Mouse (Mus musculus): ENCODE data around the gene Pak1.
"Not testable (repeated sequence)": the region's sequence is repeated elsewhere in the genome, so short reads cannot be mapped to it uniquely, and the experiment has no call there.

The Pak1 gene

DNA sequence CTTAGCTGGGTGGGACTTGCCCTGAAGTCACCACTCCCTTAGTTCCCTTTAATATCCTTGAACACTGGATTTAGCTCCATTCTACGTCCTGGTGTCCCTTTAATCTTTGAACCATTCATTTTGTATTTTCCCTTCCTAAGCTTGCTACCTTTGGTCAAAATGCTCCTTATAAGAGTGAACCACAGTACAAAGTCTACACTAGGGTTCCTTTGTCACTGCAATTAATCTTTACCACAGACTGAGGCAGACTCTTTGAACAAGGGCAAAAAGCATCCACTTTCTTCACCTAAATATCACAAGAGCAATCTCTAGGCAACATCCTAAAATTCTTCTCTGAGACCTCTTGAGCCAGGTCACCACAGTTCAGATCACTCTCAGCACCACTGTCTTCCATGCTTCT lies 8.1 kb upstream of the Pak1 start:
- peak in 1 of 2 experiments; percentile 33 for DNase-seq

DNA sequence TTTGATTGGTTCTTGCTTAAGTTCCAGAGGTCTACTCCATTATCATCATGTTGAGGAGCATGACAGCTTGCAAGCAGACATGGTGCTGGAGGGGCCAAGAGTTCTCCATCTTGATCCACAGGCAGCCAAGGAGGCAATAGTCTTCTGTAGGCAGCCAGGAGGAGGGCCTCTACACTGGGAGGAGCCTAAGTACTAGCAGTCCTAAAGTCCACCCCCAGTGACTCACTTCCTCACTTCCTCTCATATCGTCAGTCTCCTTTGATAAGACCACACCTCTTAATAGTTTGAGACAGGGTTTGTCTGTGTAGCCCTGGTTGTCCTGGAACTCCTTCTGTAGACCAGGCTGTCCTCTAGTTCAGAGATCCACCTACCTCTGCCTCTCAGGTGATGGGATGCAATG lies 7.5 kb upstream of the Pak1 start:
- no peak for DNase-seq

DNA sequence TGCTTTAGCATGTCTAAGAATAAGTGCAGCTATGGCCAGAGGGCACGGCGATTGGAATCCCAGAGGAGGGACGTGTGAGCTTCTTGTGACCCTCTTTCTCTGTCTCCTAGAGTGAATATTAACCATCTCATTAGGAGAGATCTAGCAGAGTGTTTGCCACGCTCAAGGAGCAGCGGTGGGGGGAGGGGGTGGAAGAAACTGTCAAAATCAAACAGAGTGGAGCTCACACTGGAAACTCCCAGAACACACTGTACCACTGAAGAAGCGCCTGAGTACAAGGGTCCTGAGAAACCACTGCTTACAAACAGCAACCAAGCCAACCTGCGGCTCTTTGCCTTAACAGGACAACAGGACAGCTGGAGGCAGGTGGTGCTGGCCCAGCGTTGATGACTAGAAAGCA lies 6.8 kb upstream of the Pak1 start:
- peak; percentile 72 to 77 for DNase-seq

DNA sequence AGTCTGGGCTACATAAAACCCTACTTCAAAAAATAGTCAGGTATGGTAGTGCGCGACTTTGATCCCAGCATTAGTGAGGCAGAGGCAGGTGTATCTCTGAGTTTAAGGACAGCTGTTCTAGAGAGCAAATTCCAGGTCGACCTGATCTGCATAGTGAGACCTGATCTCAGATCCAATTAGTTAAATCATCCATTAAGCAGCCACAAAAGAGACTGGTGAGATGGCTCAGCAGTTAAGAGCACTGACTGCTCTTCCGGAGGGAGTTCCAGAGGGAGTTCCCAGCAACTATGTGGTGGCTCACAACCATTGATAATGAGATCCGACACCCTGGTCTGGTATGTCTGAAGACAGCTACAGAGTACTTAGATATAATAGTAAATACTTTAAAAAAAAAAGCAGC lies 4.8 kb upstream of the Pak1 start:
- no peak for DNase-seq

DNA sequence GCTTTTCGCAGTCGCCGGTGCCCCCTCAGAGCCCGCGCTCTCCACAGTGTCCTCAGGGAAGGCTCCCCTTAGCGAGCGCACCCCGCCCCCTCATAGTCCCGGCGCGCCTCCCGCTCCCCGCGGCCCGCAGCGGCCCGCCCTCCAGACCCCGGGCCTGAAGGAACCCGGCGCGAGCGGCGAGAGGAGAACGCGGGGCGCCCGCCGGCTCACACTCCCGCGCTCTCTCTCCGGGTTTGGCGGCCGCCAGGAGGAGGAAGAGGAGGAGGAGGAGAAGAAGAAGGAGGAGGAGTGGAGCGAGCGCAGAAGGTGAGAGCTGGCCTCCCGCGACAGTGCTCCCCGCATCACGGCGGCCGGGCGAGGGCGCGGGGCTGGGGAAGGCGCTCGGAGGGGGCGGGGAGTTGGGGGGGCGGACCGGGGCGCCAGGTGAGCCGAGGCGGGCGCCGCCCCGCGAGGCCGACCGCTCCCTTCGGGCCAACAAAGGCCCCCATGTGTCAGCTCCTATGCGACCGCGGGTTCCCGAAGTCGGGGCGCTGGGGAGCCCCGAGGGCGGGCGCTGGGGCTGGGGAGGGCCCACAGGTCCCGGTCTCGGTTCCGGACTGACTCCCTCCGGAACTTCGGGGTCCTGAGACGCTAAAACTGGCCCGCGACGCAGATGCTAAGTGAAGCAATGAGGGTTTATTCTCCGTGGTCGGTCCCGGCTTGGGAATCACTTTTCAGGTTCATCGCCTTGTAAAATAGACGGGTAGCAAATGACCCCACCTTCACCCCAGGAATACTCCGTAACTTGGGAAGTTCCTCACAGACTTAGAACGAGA lies 535 bp downstream of the Pak1 start:
- DNase-seq: no peak

DNA sequence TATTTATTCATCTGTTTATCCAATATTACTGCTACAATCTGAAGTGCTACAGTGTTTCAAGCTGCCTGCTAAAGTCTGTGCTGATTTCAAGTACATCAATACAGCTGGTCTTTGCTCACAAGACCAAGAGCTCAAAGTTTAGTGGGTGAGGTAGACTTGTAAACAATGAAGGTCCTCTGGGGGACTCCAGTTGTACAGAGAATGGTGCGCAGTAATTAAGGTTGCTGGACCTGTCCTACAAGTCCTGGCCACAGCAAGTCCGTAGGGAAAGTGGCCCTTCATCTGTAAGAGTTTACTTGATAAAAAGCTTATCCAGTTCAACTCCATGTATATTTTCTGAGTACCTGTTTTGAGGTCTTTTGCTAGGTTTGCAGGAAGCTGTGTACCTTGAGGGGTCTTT lies 1.9 kb downstream of the Pak1 start:
- DNase-seq: no peak

DNA sequence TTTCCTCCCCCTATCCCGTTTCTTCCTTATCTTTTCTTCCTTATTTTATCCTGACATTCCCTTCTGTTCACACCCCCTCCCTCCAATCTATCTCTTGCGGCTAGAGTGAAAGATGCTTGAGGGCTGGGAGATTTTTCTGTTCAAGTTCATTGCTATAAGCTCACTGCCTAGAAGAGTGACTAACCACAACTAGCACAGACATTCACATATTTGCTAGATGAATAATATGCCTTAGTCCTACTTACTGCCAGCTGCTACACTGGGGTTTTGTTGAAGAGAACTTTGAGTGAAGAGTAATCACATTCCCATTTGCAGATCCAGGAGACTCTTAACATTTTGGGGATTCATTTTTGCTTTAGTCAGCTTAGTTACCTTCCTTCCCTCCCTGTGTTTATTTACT lies 4.0 kb downstream of the Pak1 start:
- DNase-seq: no peak

DNA sequence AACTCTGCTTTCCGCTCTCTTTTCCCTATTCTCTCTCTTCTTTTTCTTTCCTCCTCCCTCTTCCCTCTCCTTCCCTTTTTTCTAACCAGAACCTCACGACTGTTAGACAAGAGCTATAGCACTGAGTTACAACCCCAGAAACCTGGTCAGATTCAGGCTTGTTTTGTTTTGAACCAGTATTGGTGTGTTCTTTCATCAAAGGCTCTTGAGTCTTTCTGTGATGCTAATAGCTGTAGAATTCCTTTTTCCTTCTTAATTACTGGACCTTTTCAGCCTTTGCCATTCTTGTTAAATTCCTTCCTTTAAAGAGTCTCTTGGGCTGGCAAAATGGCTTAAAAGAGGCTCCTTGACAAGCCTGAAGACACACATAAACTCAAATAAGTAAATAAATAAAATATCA lies 14.8 kb downstream of the Pak1 start:
- DNase-seq: no peak

DNA sequence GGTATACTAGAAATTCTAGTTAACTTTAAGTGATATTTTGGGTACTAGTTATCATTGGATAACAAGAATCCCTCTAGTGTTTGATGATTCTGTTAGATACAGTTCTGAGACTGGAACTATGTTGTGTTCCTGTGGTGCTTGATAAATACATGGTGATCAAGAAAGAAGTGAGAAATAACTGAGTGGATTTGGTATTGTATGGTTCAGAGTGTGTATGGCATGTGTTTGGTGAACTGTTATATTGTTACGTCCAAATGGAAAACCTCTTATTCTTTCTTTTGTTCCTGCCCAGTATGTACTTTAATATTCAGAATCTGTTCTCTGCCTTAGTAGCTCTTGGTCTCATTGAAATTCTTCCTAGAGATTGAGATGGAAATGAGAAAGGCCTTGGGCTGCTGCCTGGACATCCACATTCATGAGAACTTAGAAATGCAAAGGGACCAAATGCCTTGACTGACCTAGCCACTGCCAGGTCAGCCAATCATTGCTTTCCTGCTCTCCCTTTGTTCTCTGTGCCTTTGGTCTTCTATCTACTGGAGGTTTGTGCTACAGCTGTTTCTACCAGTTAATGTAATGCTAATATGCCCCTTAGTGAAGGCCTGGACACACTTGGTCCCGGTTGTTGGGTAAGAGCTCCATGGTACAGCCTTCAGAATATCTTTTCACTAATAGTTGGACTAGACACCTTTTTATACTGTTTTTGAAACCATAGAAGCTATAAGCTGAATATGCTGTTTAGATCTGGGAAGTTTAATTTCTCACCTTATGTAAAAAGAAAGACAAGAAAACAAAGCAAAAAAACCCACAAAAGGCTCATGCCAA lies 16.1 kb downstream of the Pak1 start:
- DNase-seq: no peak

DNA sequence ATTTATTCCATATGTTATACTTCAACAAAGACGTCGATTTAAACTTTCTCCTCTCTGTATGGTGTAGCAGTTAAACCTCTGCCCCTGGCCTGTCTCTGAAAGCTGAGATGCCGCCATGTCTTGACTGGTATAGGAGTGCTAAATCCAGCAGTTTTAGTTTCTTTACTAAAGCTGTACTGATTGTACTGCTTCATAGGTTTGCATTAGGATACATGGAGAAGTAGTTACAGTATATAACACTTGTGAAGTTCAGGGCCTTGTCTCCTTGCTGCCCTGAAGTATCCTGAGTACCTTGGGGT lies 16.7 kb downstream of the Pak1 start:
- no peak for DNase-seq

DNA sequence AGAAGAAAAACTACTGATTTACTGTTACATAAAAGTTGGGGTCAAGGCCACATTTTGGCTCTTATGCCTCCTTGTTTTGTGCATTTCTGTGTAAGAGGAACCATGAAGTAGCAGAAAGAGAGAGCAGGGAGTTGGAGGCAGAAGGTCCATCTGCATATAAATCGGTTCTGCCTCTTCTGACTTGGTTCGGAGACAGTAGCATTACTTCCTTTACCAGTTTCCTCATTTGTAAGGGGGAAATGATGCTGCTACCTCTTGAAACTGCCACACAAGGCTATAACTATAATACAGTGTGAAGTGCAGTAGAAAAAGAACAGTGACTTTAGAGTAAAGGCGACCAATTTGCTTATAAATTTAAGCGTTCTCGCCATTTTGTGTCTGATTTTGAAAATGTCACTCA lies 21.0 kb downstream of the Pak1 start:
- no peak for DNase-seq

DNA sequence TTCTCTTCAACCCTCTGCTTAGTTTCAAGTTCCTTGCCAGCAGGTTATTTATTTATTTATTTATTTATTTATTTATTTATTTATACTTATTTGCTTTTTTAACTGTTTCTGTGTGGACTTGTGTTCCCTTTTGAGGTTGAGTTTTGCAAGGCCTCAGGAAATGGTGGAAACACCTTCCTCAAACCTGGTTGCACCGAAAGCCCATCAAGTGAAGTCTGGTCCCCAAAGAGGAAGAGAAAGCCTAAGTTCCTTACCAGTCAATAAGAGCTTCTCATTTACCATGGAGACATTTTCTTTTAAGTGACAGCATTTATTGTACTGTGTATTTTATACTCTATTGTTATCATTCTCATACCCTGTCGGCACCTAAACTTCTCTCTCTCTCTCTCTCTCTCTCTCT lies 33.5 kb downstream of the Pak1 start:
- DNase-seq: no peak

DNA sequence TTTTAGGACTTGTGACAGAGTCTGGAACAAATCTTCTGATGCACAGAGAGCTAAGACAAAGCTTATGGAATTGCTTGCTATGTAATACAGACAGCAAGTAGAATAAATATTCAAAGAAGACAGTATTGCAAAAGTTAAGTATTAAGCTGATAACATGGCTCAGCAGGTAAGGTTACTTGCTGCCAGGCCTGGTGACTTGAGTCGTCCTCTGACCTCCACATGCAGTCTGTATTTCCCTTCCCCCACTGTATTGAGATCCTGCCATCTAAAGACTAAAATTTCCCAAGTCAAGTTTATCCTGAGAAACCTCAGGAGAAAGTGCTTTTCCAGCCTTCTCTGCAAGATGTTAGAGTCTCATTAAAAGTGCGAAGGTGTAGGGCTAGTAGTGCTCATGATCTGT lies 40.8 kb downstream of the Pak1 start:
- DNase-seq: peak; percentile 25 to 50

DNA sequence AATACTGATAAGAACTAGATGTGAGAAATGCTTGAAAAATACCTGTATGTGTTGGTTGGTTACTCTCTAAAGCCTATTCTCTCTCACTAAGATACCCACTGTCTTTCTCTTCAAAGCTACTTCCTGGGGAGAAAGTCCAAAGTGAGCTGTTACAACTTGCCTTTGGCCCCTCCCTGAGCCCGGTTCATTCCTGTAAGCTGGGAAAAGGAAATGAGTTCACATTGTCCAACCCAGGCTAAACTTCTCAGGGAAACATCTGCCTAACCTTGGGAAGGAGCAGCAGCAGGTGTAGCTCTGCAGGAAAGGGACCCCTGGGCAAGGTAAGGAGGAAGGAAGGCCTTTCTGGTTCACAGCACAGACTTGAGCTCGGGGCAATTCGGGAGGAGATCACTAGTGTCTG lies 42.4 kb downstream of the Pak1 start:
- DNase-seq: peak; percentile 54 to 72

DNA sequence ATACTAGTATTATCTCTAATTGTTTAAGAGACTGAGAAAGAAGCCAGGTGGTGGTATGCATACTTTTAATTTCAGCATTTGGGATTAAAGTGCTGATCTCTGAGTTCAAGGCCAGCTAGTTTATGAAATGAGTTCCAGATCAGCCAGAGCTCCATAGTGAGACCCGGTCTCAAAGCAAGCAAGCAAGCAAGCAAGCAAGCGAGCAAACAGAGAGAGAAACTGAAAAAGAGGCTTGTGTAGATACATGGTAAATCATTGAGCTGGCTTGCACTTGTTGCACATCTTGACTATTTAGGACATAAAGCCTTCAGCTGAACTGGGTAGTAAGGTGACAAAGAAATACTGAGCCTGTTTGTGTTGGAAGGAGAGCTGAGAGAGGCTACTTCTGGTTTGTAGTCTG lies 44.6 kb downstream of the Pak1 start:
- DNase-seq: no peak

DNA sequence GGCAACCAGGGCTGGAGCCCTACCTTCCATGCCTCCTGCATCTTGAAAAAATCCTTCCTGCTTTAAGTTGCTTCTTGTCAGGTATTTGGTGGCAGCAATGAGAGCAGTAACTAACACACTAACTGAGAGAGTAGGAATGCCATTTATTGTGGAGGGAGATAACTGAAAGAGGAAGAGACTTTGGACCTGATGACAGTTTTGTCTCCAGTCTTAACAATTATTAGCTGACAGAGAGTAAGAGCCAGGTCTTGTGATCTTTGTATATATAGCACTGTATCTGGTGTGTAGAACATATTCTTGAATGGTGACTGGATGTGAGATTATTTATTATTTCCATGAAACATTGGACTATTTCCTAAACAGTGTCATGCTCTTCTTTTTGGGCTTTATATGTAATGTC lies 50.2 kb downstream of the Pak1 start:
- peak in 1 of 2 experiments; percentile 29 for DNase-seq

DNA sequence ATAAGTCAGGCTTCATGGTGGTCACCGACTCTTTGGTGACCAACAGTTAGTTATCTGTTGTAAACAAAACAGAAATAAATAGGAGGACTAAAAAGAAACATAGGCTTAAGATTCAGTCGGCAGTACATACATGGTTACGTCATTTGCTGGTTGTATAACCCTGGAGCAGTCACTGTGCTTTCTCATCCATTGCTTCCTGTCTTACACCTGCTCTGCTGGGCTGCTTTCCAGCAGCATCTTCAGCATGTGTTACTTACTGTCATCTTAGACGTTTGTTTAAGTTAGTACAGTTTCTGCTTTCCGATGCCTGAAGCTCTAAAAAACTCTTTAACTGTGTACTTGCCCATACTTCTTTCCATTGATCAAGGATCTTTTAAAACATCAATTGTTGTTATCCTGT lies 53.0 kb downstream of the Pak1 start:
- DNase-seq: peak; percentile 14 to 39

DNA sequence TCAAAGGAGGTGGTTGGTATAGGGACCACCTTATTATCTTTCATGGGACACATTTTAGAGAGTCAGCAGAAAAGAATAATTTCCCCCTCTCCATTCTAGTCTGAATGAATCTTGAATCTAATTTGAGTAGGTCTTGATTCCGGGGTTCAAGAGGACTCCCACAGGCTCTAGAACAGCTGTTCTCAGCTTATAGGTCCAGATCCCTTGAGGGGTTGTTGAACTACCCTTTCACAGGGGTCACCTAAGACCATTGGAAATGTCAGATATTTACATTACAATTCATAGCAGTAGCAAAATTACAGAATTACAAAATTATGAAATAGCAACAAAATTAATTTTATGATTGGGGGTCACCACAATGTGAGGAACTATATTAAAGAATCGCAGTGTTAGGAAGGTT lies 54.0 kb downstream of the Pak1 start:
- DNase-seq: no peak

DNA sequence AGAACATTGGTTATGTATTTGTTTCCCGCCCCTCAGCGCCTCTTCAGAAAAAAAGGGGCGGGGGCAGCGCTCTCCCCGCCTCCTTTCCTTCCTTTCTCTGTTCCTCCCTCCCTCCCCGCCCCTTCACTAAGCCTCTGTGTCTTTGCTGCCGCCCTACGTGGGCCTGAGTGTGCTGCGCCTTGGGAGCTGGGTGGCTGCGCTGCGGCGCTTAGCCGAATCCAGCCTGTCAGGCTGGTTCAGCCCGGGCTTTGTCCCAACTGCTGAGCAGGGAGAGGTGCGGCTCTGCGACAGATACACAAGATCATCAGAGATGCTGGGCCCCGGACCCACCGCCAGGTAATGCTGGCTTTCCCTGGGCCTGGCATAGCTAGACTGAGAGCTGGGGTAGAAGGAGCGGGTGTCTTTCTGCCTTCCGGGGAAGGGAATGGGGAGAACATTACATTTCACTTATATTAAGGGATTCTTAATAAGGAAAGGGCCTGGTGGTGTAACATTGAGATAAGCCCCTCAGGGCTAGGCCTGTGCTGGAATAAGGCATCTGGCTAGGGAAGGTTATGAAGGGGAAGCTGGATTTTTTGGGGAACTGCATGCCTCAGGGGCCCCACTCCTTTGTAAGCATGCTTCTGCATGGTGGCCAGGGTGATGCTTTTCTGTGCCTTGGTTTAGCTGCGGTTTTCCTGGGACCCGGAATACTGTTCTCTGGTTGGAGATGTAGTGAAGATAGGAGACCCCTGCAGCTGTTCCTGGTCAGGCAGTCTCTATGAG lies 54.6 kb downstream of the Pak1 start:
- DNase-seq: peak; percentile 71 to 81

DNA sequence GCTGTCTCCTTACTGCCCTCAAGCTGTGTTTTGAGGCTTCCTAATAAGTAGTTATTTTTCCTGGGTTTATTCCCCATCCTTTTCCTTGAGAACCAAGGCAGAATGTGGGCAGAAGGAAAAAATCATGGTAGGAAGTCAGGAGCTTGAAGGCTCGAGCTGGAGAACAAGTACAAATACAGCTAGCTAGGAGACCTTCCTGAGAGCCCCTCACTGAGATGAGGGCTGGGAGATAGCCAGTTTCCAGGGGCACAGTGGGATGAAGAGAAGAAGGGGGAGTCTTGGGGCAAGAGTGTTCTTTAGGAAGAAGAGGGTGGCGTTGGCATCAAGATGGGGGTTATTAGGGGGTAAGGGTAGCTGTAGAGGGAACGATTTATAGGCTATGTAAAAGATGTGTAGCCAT lies 56.1 kb downstream of the Pak1 start:
- no peak for DNase-seq

DNA sequence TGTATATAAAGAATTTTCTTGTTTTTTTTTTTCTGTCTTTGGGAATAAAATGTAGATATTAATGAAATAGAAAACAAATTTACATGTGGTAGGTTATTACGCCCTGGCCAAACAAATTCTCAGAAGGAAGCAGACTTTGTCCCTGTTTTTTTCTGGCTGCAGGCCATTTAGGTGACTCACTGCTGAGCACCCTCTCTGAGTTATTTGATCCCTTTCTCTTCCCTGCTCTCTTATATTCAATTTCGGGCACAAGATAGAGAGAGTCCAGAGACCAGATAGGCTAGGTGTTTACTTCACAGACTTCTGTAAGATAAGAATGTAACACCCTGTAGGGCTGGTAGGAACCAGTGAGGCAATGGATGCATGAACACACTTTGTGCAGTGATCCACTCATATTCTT lies 57.2 kb downstream of the Pak1 start:
- peak; percentile 70 to 78 for DNase-seq

DNA sequence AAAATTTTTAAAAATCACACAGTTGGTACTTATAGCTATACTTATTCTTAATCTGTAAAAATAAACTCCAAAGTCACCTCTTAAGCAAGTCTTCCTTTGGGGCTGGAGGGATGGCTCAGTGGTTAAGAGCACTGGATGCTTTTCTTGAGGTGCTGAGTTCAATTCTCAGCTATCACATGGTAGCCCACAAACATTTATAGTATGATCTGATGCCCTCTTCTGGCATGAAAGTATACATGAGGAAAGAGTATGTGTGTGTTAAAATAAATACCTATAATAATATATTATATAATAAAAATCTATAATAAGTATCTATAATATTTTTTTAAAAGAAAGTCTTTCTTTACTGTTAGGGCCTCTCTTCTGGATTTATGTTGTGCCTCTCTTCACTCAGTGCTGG lies 58.2 kb downstream of the Pak1 start:
- no peak for DNase-seq

DNA sequence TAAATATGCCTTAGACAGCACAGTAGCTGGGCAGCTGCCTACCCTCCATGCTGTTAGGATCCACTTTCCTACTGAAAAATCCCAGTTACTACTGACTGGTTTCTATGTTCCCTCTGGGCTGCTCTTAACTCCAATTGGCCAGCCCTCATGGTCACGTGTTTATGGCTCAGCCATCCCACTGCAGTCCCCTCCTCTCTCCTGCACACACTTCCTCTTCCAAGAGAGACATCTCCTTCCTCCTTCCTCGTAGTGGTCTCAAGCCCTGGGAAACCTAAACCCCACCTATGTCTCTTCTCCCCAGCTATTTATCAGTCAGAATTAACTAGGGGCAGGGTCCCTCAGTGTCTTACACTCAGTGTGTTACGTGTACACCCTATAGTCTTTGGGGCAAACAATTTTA lies 61.2 kb downstream of the Pak1 start:
- DNase-seq: not testable (repeated sequence)

DNA sequence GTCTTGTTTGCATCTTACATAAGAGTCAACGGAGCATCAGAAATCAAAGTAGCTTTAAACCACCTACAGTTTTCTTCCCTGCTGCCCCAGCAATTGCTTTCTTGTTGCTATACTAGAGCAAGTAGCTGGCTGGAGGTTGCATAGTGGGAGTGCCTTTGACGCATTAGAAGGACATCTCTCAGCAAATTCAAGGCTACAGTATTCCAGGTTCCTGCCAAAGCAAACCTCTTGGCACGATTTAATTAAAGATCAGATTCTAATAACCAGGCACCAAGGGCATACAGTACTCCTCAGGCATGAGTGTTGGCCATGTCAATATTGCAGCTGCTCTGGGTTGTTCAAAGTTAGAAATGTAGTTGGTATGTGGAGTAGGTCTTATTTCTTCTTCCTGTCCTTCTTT lies 62.0 kb downstream of the Pak1 start:
- no peak for DNase-seq
